Mouse (Mus musculus) erythroblast, embryonic 14.5 days (primary cell): ENCODE measurements around the gene Sigmar1.
"Not testable (repeated sequence)": the region's sequence is repeated elsewhere in the genome, so short reads cannot be mapped to it uniquely, and the experiment has no call there.

Experiments
- GATA1 ChIP-seq: IDR thresholded peaks from 2 replicates; pipeline ENCODE4 v1.6.1; 2012; ENCODE audit warnings: low read length, inconsistent platforms, mixed read lengths
- TAL1 ChIP-seq: IDR thresholded peaks from 3 replicates; pipeline ENCODE4 v1.6.1; 2012; ENCODE audit warnings: low read length, inconsistent platforms, mixed read lengths

GRCm38 (mm10) chr4:41762688-41763114 lies 6.7 kb upstream of the Sigmar1 start:
- TF ChIP-seq GATA1, TAL1: not testable (repeated sequence)
